Comparison of ENCODE assay signal across 24 mouse cellular contexts in the genomic region with DNA sequence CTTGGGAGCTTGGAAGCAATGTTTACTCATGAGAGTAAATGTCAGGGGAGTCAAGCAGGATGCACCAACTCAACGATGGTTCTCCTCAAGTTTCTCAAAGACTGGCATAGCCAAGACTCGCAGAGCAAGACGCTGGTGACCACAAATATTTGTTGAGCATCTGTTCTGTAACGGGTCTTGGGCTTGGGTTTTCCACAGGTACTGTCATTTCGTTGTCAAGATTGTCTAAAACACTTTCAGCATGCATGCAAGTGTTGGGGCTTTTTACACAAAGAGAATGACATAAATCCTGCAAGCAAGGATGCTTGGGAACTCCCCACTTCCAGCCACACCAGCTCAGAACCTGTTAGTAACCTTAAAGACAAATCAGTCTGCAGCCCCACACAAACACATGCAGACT. TPM values are rescaled to one million over a fixed set of nuclear protein-coding genes. Genes with fewer than 3 reads are reported as not detected.
A peak's percentile ranks its signal among the peaks of the same experiment; 100 is the strongest.
DNase-seq lines count a peak whose midpoint lies in the region; ATAC-seq lines count a peak whose summit lies in the region.
"Had no signal": no experiment of that assay in that cellular context is flagged by ENCODE, and none has a peak within 500 bp of the region (broad histone marks: within the 10 kb centered on the region; RNA-seq: fewer than 3 reads in every experiment).

No protein-coding gene starts in this region.

- no peaks in the 10 kb centered on the region for H3K36me3 ChIP-seq in heart, embryonic 10.5 days
- no peaks in the 10 kb centered on the region for H3K36me3 ChIP-seq in hindbrain, embryonic 15.5 days
- H3K36me3 ChIP-seq in hindbrain, embryonic 11.5 days (ENCODE audit: control insufficient read depth, insufficient read depth, low read length): no peaks in the 10 kb centered on the region
- H3K36me3 ChIP-seq in midbrain, embryonic 16.5 days (ENCODE audit: control insufficient read depth, insufficient read depth, low read length): no peaks in the 10 kb centered on the region
- H3K36me3 ChIP-seq in midbrain, embryonic 11.5 days (ENCODE audit: control insufficient read depth, insufficient read depth, low read length): no peaks in the 10 kb centered on the region
- H3K36me3 ChIP-seq: embryonic facial prominence, embryonic 12.5 days; embryonic facial prominence, embryonic 15.5 days had no signal

- no peak overlapping the region for H3K27ac ChIP-seq in heart, embryonic 10.5 days
- H3K27ac ChIP-seq in hindbrain, embryonic 15.5 days (replicated peaks): no peak overlapping the region
- no peak overlapping the region for H3K27ac ChIP-seq in hindbrain, embryonic 11.5 days (ENCODE audit: low read depth, low read length)
- H3K27ac ChIP-seq in midbrain, embryonic 16.5 days (ENCODE audit: low read length): no peak overlapping the region
- H3K27ac ChIP-seq in midbrain, embryonic 11.5 days (ENCODE audit: low read depth, low read length): no peak overlapping the region
- H3K27ac ChIP-seq: embryonic facial prominence, embryonic 12.5 days; embryonic facial prominence, embryonic 15.5 days; gastrocnemius, adult 2 months; heart, adult 2 months had no signal

- peak; percentile 30 for DNase-seq in heart, embryonic 10.5 days (ENCODE audit: low spot score)
- DNase-seq in heart, adult 18-20 months: no peak
- no peak for DNase-seq in hindbrain, embryonic 11.5 days (ENCODE audit: low spot score)
- DNase-seq in midbrain, embryonic 11.5 days (ENCODE audit: low spot score, missing footprints): no peak
- DNase-seq in spleen, postnatal 36 days (ENCODE audit: low spot score in 2 of 2): no peak
- DNase-seq: adrenal gland, adult 2 months; adrenal gland, postnatal 14 days; B cell, adult 2 months; cerebellum, adult 11 months; cerebellum, adult 2 months; cerebellum, adult 9-11 months; cerebellum, postnatal 25 days; forebrain, postnatal 0 days; gastrocnemius, adult 2 months; gastrocnemius, postnatal 14 days; heart, adult 2 months had no signal

- ATAC-seq in hindbrain, embryonic 15.5 days (ENCODE audit: low FRiP score, low read depth): no peak
- ATAC-seq in hindbrain, embryonic 11.5 days (ENCODE audit: low FRiP score): no peak
- ATAC-seq in midbrain, embryonic 16.5 days: no peak
- ATAC-seq in midbrain, embryonic 11.5 days (ENCODE audit: low FRiP score): no peak
- ATAC-seq: forebrain, embryonic 14.5 days; forebrain, postnatal 0 days; intestine, postnatal 0 days had no signal

- 70% methylated on average over 5 of the region's 5 CpGs for WGBS in heart, embryonic 10.5 days
- 85% methylated on average over 5 of the region's 5 CpGs for WGBS in hindbrain, embryonic 15.5 days
- WGBS in hindbrain, embryonic 11.5 days: 86% methylated on average over 5 of the region's 5 CpGs
- WGBS in midbrain, embryonic 16.5 days: 94% methylated on average over 5 of the region's 5 CpGs
- 90% methylated on average over 5 of the region's 5 CpGs for WGBS in midbrain, embryonic 11.5 days

- no peak overlapping the region for H3K9ac ChIP-seq in hindbrain, embryonic 15.5 days
- no peak overlapping the region for H3K9ac ChIP-seq in hindbrain, embryonic 11.5 days (ENCODE audit: low read depth, low read length)
- H3K9ac ChIP-seq in midbrain, embryonic 16.5 days (ENCODE audit: low read depth, low read length): no peak overlapping the region
- H3K9ac ChIP-seq in midbrain, embryonic 11.5 days (ENCODE audit: low read length): no peak overlapping the region
- H3K9ac ChIP-seq: embryonic facial prominence, embryonic 12.5 days; embryonic facial prominence, embryonic 15.5 days; forebrain, postnatal 0 days had no signal

- H3K4me3 ChIP-seq in heart, embryonic 10.5 days: no peak overlapping the region
- H3K4me3 ChIP-seq in hindbrain, embryonic 15.5 days: no peak overlapping the region
- H3K4me3 ChIP-seq in hindbrain, embryonic 11.5 days (ENCODE audit: low read depth, low read length): no peak overlapping the region
- no peak overlapping the region for H3K4me3 ChIP-seq in midbrain, embryonic 16.5 days (ENCODE audit: low read depth, low read length)
- no peak overlapping the region for H3K4me3 ChIP-seq in midbrain, embryonic 11.5 days (ENCODE audit: low read depth, low read length)
- H3K4me3 ChIP-seq: embryonic facial prominence, embryonic 12.5 days; embryonic facial prominence, embryonic 15.5 days; gastrocnemius, adult 2 months; heart, adult 2 months had no signal

- H3K9me3 ChIP-seq in heart, embryonic 10.5 days: no peaks in the 10 kb centered on the region
- H3K9me3 ChIP-seq in hindbrain, embryonic 15.5 days: no peaks in the 10 kb centered on the region
- H3K9me3 ChIP-seq in hindbrain, embryonic 11.5 days (ENCODE audit: control insufficient read depth, low read length): no peaks in the 10 kb centered on the region
- H3K9me3 ChIP-seq in midbrain, embryonic 16.5 days (replicated peaks; ENCODE audit: control insufficient read depth, low read length, poor library complexity, severe bottlenecking): no peaks in the 10 kb centered on the region
- no peaks in the 10 kb centered on the region for H3K9me3 ChIP-seq in midbrain, embryonic 11.5 days (ENCODE audit: control insufficient read depth, low read length)
- H3K9me3 ChIP-seq: embryonic facial prominence, embryonic 12.5 days; embryonic facial prominence, embryonic 15.5 days had no signal

- peak overlapping the region; percentile 70 for H3K4me2 ChIP-seq in hindbrain, embryonic 15.5 days
- no peak overlapping the region for H3K4me2 ChIP-seq in hindbrain, embryonic 11.5 days (replicated peaks; ENCODE audit: low read depth, low read length)
- peak overlapping the region; percentile 65; the same call in 1 of the 2 replicates for H3K4me2 ChIP-seq in midbrain, embryonic 16.5 days (ENCODE audit: low read length)
- no peak overlapping the region for H3K4me2 ChIP-seq in midbrain, embryonic 11.5 days
- H3K4me2 ChIP-seq: embryonic facial prominence, embryonic 12.5 days; embryonic facial prominence, embryonic 15.5 days; heart, embryonic 11.5 days had no signal

- H3K27me3 ChIP-seq in heart, embryonic 10.5 days (ENCODE audit: insufficient read depth, poor library complexity, severe bottlenecking): no peaks in the 10 kb centered on the region
- no peaks in the 10 kb centered on the region for H3K27me3 ChIP-seq in hindbrain, embryonic 15.5 days
- H3K27me3 ChIP-seq in hindbrain, embryonic 11.5 days (ENCODE audit: control insufficient read depth, insufficient read depth, low read length): no peaks in the 10 kb centered on the region
- no peaks in the 10 kb centered on the region for H3K27me3 ChIP-seq in midbrain, embryonic 16.5 days (ENCODE audit: control insufficient read depth, insufficient read depth, low read depth, low read length)
- no peaks in the 10 kb centered on the region for H3K27me3 ChIP-seq in midbrain, embryonic 11.5 days (ENCODE audit: control insufficient read depth, insufficient read depth, low read length)
- H3K27me3 ChIP-seq: embryonic facial prominence, embryonic 12.5 days; embryonic facial prominence, embryonic 15.5 days had no signal

- H3K4me1 ChIP-seq in heart, embryonic 10.5 days: peaks cover 7% of the 10 kb centered on the region
- H3K4me1 ChIP-seq in hindbrain, embryonic 15.5 days (replicated peaks): peaks cover 36% of the 10 kb centered on the region
- H3K4me1 ChIP-seq in hindbrain, embryonic 11.5 days (replicated peaks; ENCODE audit: control insufficient read depth, insufficient read depth, low read length): no peaks in the 10 kb centered on the region
- peaks cover 22% of the 10 kb centered on the region for H3K4me1 ChIP-seq in midbrain, embryonic 16.5 days (ENCODE audit: control insufficient read depth, insufficient read depth, low read length)
- H3K4me1 ChIP-seq in midbrain, embryonic 11.5 days (ENCODE audit: control insufficient read depth, insufficient read depth, low read length): peaks cover 3% of the 10 kb centered on the region; the same call in 1 of the 2 replicates
- H3K4me1 ChIP-seq: embryonic facial prominence, embryonic 15.5 days had no signal

RNA-seq across cellular contexts. Expression of gene Syn3, which starts 10.2 kb away (rescaled TPM):
- polyA plus RNA-seq in heart, embryonic 10.5 days (2016; fragmentation: Nextera tagmentation; extraction: Ambion mirVana): 1.2 TPM in 2 replicates
- under 1 TPM; 0.20 to 0.44 TPM for total RNA-seq in heart, adult 18-20 months (2021)
- 25.8 and 30.1 TPM in 2 replicates for polyA plus RNA-seq in hindbrain, embryonic 15.5 days (2015; fragmentation: Nextera tagmentation; extraction: Ambion mirVana)
- polyA plus RNA-seq in hindbrain, embryonic 11.5 days (2014; fragmentation: Nextera tagmentation; extraction: Ambion mirVana): 4.9 and 5.9 TPM in 2 replicates
- polyA plus RNA-seq in midbrain, embryonic 16.5 days (2015; fragmentation: Nextera tagmentation; extraction: Ambion mirVana): 33.2 and 34.0 TPM in 2 replicates
- 4.4 and 4.5 TPM in 2 replicates for polyA plus RNA-seq in midbrain, embryonic 11.5 days (2014; fragmentation: Nextera tagmentation; extraction: Ambion mirVana)
- total RNA-seq: MEL had no signal

Comparison
In these comparisons a context has a peak if more than half of its experiments do, and no peak if none do; other contexts are left out.
1. H3K4me2 ChIP-seq: peak in hindbrain, embryonic 15.5 days (single experiment) and midbrain, embryonic 16.5 days (single experiment); none in hindbrain, embryonic 11.5 days (single experiment) and midbrain, embryonic 11.5 days (single experiment).